Mouse (Mus musculus) midbrain, embryonic 12.5 days (tissue): Measurements from ENCODE around the gene 1110059E24Rik. TPM values are rescaled to one million over a fixed set of nuclear protein-coding genes. Genes with fewer than 3 reads are reported as not detected.
A peak's percentile ranks its signal among the peaks of the same experiment; 100 is the strongest.

Source experiments
- ATAC-seq: fragments of 200-750 bp; cut with Nextera tagmentation; 2 replicates; pipeline ENCODE4 v1.8.0; 2017; ENCODE audit warnings: low read depth, moderate TSS enrichment, moderate library complexity; ENCODE audit not compliant: low FRiP score
- H3K27ac ChIP-seq: fragments of 300-500 bp; sonication (generic); replicated peaks from 2 replicates; pipeline ENCODE4 v1.5.1; 2016; ENCODE audit warnings: mild to moderate bottlenecking
- H3K27me3 ChIP-seq: fragments of 300-500 bp; sonication (generic); 2 replicates; pipeline ENCODE4 v1.6.1; 2016; ENCODE audit warnings: mild to moderate bottlenecking
- H3K36me3 ChIP-seq: fragments of 300-500 bp; sonication (generic); 2 replicates; pipeline ENCODE4 v1.6.1; 2016
- H3K4me1 ChIP-seq: fragments of 300-500 bp; sonication (generic); 2 replicates; pipeline ENCODE4 v1.6.1; 2016
- H3K4me2 ChIP-seq: fragments of 300-500 bp; sonication (generic); replicated peaks from 2 replicates; pipeline ENCODE4 v1.6.1; 2016; ENCODE audit warnings: mild to moderate bottlenecking, moderate library complexity
- H3K4me3 ChIP-seq: fragments of 300-500 bp; sonication (generic); 2 replicates; pipeline ENCODE4 v1.5.1; 2016; ENCODE audit warnings: mild to moderate bottlenecking
- H3K9ac ChIP-seq: fragments of 300-500 bp; sonication (generic); replicated peaks from 2 replicates; pipeline ENCODE4 v1.6.1; 2016; ENCODE audit warnings: mild to moderate bottlenecking, moderate library complexity
- H3K9me3 ChIP-seq: fragments of 300-500 bp; sonication (generic); 2 replicates; pipeline ENCODE4 v1.6.1; 2016; ENCODE audit warnings: mild to moderate bottlenecking
- WGBS: fragments of 180-500 bp; shearing (Covaris S2); methylation state at CpG from one replicate; pipeline ENCODE4 v1.1.7; 2016; 5-methylcytosine and 5-hydroxymethylcytosine counted together
- polyA plus RNA-seq: library from polyadenylated mRNA; unstranded; fragments of >200 nt; fragmentation: Nextera tagmentation; extraction: Ambion mirVana; gene quantifications from 2 replicates; pipeline ENCODE4 v1.2.1, GENCODE M21; 2016

Gene 1110059E24Rik
- polyA plus RNA-seq = 55.1 and 62.8 TPM in 2 replicates

- H3K27me3 ChIP-seq = no peaks in the 10 kb centered on the region
- H3K36me3 ChIP-seq = no peaks in the 10 kb centered on the region
- no peaks in the 10 kb centered on the region for H3K9me3 ChIP-seq
- ATAC-seq = peak; percentile 99
- peak within 1 kb of the TSS; percentile 78 for H3K4me2 ChIP-seq
- H3K27ac ChIP-seq = peak within 1 kb of the TSS; percentile 99
- H3K9ac ChIP-seq = peak within 1 kb of the TSS; percentile 97
- peaks cover 26% of the 10 kb centered on the region for H3K4me1 ChIP-seq
- H3K4me3 ChIP-seq = peak within 1 kb of the TSS; percentile 89
- WGBS = 5% methylated on average over 52 of the region's 52 CpGs
Measured at GRCm38 (mm10) chr19:21652285-21653171, at the start of gene 1110059E24Rik. Gene 1110059E24Rik, minus strand, starts transcription at chr19:21652976.

GRCm38 (mm10) chr19:21680986-21681385 lies 28.2 kb upstream of the 1110059E24Rik start:
- H3K27ac ChIP-seq = no peak overlapping the region
- peaks cover 29% of the 10 kb centered on the region for H3K36me3 ChIP-seq
- no peak overlapping the region for H3K4me2 ChIP-seq
- no peaks in the 10 kb centered on the region for H3K27me3 ChIP-seq
- WGBS = 96% methylated on average over 10 of the region's 10 CpGs
- ATAC-seq = no peak
- no peaks in the 10 kb centered on the region for H3K4me1 ChIP-seq
- no peaks in the 10 kb centered on the region for H3K9me3 ChIP-seq
- no peak overlapping the region for H3K9ac ChIP-seq
- H3K4me3 ChIP-seq = no peak overlapping the region

GRCm38 (mm10) chr19:21680091-21680490 lies 27.3 kb upstream of the 1110059E24Rik start:
- no peak for ATAC-seq
- Histone ChIP-seq H3K4me1 (no peaks in the 10 kb centered on the region), H3K4me3 (no peak overlapping the region), H3K36me3 (peaks cover 24% of the 10 kb centered on the region), H3K4me2 (no peak overlapping the region), H3K9me3 (peaks cover 5% of the 10 kb centered on the region; the same call in 1 of the 2 replicates), H3K27me3 (no peaks in the 10 kb centered on the region), H3K9ac (no peak overlapping the region), H3K27ac (no peak overlapping the region)
- over 99% methylated on average over 3 of the region's 3 CpGs for WGBS

GRCm38 (mm10) chr19:21674354-21675096 lies 21.7 kb upstream of the 1110059E24Rik start:
- no peaks in the 10 kb centered on the region for H3K4me1 ChIP-seq
- no peak for ATAC-seq
- no peak overlapping the region for H3K4me3 ChIP-seq
- peaks cover 12% of the 10 kb centered on the region; the same call in 1 of the 2 replicates for H3K9me3 ChIP-seq
- H3K4me2 ChIP-seq = no peak overlapping the region
- H3K36me3 ChIP-seq = peaks cover 7% of the 10 kb centered on the region
- H3K9ac ChIP-seq = no peak overlapping the region
- H3K27me3 ChIP-seq = no peaks in the 10 kb centered on the region
- WGBS = 97% methylated on average over 17 of the region's 17 CpGs
- H3K27ac ChIP-seq = no peak overlapping the region

GRCm38 (mm10) chr19:21669650-21670049 lies 16.9 kb upstream of the 1110059E24Rik start:
- no peaks in the 10 kb centered on the region for H3K27me3 ChIP-seq
- no peak overlapping the region for H3K27ac ChIP-seq
- WGBS = 88% methylated on average over 4 of the region's 4 CpGs
- H3K4me1 ChIP-seq = no peaks in the 10 kb centered on the region
- peaks cover 3% of the 10 kb centered on the region; the same call in 1 of the 2 replicates for H3K9me3 ChIP-seq
- no peak overlapping the region for H3K4me3 ChIP-seq
- ATAC-seq = no peak
- H3K36me3 ChIP-seq = no peaks in the 10 kb centered on the region; the same call in 1 of the 2 replicates
- H3K9ac ChIP-seq = no peak overlapping the region
- H3K4me2 ChIP-seq = no peak overlapping the region

- H3K4me1 ChIP-seq = no peaks in the 10 kb centered on the region
- no peak for ATAC-seq
- H3K27ac ChIP-seq = no peak overlapping the region
- no peak overlapping the region for H3K4me2 ChIP-seq
- H3K4me3 ChIP-seq = no peak overlapping the region
- no peak overlapping the region for H3K9ac ChIP-seq
- H3K36me3 ChIP-seq = no peaks in the 10 kb centered on the region
- 88% methylated on average over 4 of the region's 4 CpGs for WGBS
- no peaks in the 10 kb centered on the region for H3K9me3 ChIP-seq
- H3K27me3 ChIP-seq = no peaks in the 10 kb centered on the region
Measured at GRCm38 (mm10) chr19:21663756-21664456, 11.1 kb upstream of the 1110059E24Rik start.

- no peak overlapping the region for H3K27ac ChIP-seq
- 0 out of 2 replicates have a peak, but pooled peaks cover 1% of the 10 kb centered on the region for H3K4me1 ChIP-seq
- H3K9me3 ChIP-seq = no peaks in the 10 kb centered on the region
- no peaks in the 10 kb centered on the region for H3K36me3 ChIP-seq
- no peak for ATAC-seq
- WGBS = 98% methylated on average over 1 of the region's 1 CpGs
- H3K9ac ChIP-seq = no peak overlapping the region
- no peak overlapping the region for H3K4me2 ChIP-seq
- H3K4me3 ChIP-seq = no peak overlapping the region
- no peaks in the 10 kb centered on the region for H3K27me3 ChIP-seq
Measured at GRCm38 (mm10) chr19:21660734-21661133, 8.0 kb upstream of the 1110059E24Rik start.

GRCm38 (mm10) chr19:21654788-21655187 lies 2.0 kb upstream of the 1110059E24Rik start:
- Histone ChIP-seq H3K4me2 (peak overlapping the region; percentile 78), H3K27ac (no peak overlapping the region)

GRCm38 (mm10) chr19:21653172-21653981 lies 601 bp upstream of the 1110059E24Rik start, which contains the start of gene Abhd17b:
Gene Abhd17b, plus strand, starts transcription at chr19:21653185.
- Histone ChIP-seq H3K9me3 (no peaks in the 10 kb centered on the region), H3K27ac (peak within 1 kb of the TSS; percentile 99), H3K9ac (peak within 1 kb of the TSS; percentile 97), H3K4me3 (peak within 1 kb of the TSS; percentile 89), H3K27me3 (no peaks in the 10 kb centered on the region), H3K36me3 (no peaks in the 10 kb centered on the region), H3K4me2 (peak within 1 kb of the TSS; percentile 78), H3K4me1 (peaks cover 26% of the 10 kb centered on the region)
- WGBS = 0% methylated on average over 68 of the region's 105 CpGs
- ATAC-seq = peak; percentile 61

More at GRCm38 (mm10) chr19:21654788-21655187, 2.0 kb upstream of the 1110059E24Rik start:
- Histone ChIP-seq H3K9me3 (no peaks in the 10 kb centered on the region), H3K36me3 (no peaks in the 10 kb centered on the region), H3K4me3 (peak overlapping the region; percentile 89), H3K9ac (peak overlapping the region; percentile 97; the same call in 1 of the 2 replicates), H3K27me3 (no peaks in the 10 kb centered on the region), H3K4me1 (peaks cover 26% of the 10 kb centered on the region)
- no peak for ATAC-seq
- WGBS = 62% methylated on average over 7 of the region's 7 CpGs

- ATAC-seq = no peak
- Histone ChIP-seq H3K27me3 (no peaks in the 10 kb centered on the region), H3K4me3 (peak overlapping the region; percentile 89), H3K4me2 (peak overlapping the region; percentile 78), H3K9ac (peak overlapping the region; percentile 69), H3K27ac (no peak overlapping the region), H3K36me3 (no peaks in the 10 kb centered on the region), H3K9me3 (no peaks in the 10 kb centered on the region), H3K4me1 (peaks cover 26% of the 10 kb centered on the region)
- 51% methylated on average over 6 of the region's 6 CpGs for WGBS
Measured at GRCm38 (mm10) chr19:21651664-21652063, 1.1 kb downstream of the 1110059E24Rik start.

GRCm38 (mm10) chr19:21646142-21646541 lies 6.6 kb downstream of the 1110059E24Rik start:
- 87% methylated on average over 6 of the region's 6 CpGs for WGBS
- ATAC-seq = no peak
- Histone ChIP-seq H3K9ac (no peak overlapping the region), H3K4me1 (0 out of 2 replicates have a peak, but pooled peaks cover 3% of the 10 kb centered on the region), H3K27ac (no peak overlapping the region), H3K27me3 (no peaks in the 10 kb centered on the region), H3K9me3 (no peaks in the 10 kb centered on the region), H3K4me3 (no peak overlapping the region), H3K4me2 (no peak overlapping the region), H3K36me3 (no peaks in the 10 kb centered on the region)
